Mouse (Mus musculus) frontal cortex, postnatal 36 days (tissue): ENCODE results near the gene Nfam1.

Source experiments
- DNase-seq, 2 experiments: peaks; one replicate each; pipeline ENCODE4 v3.0.0; 2022; ENCODE audit warnings: low spot score in 2 of 2

Nfam1 gene

DNA sequence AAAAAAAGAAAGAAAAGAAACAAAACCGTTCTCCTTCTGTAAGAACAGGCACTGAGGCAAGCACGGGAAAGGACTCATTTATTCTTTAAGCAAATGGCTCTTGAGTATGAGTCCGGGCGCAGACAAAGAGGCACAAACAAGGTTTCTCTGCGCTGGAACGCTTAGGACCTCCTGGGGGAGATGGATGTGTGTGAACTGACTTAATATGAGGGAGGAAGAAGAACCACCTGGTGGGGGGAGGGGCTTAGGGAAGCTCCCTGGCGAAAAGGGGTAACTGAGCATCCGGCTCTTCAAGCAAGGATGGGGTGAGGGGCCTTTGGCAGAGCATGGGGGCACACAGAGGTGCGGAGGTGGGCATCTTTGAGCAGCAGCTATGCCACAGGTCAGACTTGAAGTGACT is 40.2 kb downstream of the Nfam1 start:
- no peak for DNase-seq

DNA sequence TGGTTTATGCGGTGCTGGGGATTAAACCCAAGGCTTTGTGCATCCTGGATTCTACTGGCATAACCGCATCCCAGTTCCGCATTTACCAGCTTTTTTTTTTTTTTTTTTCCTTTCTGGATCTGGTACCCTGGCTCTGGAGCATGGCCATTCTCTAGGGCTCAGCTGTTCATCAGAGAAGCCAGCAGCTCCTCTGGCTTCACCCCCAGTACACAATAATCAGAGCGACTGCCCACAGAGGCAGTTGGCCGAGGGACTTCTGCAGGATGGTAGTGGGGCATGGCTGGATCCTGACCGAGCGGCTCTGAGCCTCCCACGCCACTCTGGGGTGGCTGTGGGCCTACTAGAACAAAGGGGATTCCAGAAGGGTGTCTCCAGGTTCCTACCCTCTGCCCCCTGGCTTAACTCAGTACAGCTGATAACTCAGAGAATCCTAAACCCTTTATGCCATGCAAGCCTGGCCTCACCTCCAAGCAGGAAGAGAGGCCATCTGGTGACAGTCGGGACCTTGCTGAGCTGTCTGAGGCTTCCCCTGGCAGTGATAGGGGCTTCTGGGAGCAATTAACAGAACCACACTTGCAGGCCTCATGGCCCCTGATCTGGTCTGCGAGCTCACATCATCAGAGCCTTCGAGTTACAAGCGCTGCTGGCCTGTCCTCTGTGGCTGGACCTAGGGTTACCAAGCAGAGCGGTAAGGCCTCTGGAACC is 40.9 kb downstream of the Nfam1 start:
- no peak for DNase-seq

DNA sequence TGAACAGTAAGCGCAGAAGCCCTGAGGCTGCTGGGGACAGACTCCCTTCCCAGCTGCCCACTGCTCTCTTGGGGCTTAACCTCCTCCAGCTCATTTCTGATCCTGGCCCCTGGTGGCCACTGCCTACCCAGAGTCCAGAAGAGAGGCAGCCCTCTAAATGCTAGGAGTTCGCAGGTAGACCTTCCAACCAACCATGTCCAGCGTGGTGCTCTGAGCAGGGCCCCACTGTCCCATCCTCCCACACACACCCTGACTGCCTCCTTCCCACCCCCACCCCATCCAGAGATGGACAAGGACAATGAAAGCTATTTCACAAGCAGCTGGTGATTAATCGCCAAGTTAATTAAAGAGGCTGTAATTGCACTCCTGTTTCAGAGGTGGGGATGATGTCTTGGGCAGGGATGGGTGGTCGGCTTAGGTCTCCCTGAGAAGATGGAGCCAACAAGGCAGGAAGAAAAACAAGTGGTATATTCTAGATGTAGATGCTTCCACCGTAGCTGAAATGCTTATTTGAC is 43.9 kb downstream of the Nfam1 start:
- DNase-seq, result no peak

DNA sequence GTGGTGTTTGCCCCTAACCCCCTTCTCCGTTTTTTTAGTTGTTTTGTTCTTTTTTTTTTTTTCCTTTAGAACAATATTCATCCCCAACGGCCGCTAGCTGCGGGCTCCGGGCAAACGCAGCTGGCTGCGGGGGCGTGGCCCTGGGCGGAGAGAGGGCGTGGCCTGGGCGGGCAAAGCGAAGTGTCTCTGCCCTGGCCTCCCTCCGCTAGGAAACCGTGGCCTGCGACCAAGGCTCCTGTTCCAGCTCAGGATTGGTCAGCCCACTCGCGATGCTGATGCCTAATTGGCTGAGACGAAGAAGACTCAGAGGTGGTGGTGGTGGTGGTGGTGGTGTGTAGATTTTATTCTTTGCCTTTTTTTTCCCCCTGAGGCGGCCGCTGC is 45.4 kb downstream of the Nfam1 start, which contains the start of gene Tcf20:
Gene Tcf20 (minus strand): TSS at position 141 of the 381 bp plus-strand sequence.
- DNase-seq, result peak; percentile 92 to 94

DNA sequence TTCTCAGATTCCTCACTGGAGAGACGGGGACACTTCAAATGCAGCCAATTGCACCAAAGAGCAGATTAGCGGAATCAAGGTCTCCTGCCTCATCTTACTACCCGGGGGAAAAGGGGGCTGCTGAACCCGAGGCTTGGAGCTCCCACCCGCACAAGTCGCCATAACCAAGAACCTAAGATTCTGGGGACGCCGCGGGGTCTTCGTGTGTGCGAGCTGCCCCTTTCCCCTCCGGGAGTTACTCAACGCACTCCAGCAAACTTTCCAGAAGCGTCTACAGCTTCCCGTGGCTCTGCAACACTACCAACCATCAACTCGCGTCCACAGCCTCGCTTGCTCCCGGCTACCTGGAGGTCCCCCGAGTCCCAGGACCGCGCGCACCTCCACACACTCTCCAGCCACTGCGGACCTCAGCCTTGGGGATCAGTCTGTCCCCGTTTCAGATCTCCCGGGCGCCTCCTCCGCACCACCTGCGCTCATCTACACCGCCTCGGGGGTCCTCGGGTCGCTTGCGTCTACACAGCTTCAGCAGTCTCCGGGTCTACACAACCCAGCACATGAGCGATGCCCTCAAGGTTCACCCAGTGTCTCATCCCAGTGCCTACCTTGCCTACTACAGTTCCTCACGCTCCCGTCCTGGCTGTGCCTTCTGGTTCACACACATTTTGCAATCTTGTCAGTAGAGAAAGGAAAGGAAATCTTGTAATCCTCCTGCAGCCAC is 45.9 kb downstream of the Nfam1 start:
- peak in 1 of 2 experiments; percentile 19 for DNase-seq

DNA sequence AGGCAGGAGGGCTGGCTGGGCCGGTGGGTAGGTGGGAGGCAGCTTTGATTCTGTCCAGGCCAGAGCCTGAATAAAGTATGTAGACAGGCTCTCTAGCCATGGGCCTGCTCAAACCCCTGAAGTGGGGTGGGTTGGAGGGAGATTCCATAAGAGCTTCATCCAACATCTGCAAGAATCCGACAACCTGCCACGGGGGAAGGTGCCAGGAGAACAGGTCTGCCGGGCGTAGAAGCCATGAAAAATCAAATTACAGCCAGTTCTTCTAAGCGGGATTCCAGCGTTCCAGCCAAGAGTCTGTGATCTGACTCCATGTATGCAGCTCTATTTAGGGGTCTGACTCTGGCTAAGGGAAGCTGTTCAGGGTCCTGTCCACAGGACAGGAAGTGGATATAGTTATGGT is 48.5 kb downstream of the Nfam1 start:
- DNase-seq, result no peak

DNA sequence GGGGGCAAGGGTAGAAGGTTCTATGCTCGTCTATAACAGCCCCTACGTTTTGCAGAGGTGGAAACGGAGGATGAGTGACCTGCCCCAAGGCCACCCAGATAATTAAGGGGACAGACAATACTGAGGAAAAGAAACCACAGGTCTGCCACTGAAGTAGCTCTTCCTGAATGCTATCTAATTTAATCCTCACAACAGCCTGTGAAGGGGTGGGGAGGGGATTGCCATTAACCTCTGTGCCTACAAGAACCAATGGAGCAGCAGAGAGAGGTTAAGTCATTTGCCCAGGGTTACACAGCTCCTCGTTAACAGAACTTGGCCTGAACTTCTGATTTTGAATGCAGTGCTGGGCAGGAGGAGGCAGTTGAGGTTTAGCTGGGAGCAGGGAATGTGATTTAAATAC is 49.0 kb downstream of the Nfam1 start:
- DNase-seq, result no peak

DNA sequence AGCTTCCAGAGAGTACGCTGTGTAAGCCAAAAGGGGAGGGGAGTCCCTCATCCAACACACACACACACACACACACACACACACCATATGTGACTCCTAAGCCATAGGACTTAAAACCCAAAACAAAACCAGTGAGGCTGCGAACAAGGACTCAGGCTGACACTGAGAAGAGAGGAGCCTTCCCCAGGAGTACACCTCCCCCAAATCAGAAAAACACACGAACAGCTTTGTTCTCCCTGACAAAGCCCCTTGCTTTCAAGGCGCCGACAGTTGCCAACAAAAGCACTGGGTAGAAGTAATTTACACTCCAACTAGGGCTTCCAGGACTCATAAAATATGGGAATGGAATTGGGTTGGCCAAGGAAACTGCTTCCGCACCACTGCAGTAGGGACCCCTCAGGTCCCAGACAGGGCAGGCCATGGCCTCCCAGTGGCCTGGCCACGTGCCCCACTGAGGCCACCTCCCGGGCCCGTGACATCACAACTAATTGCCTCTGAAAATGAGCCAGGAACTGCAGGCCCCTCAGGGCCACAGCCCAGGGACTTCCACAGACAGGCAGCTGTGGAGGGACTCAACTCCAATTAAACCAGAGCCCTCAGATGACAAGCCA is 49.6 kb downstream of the Nfam1 start:
- DNase-seq, result no peak

DNA sequence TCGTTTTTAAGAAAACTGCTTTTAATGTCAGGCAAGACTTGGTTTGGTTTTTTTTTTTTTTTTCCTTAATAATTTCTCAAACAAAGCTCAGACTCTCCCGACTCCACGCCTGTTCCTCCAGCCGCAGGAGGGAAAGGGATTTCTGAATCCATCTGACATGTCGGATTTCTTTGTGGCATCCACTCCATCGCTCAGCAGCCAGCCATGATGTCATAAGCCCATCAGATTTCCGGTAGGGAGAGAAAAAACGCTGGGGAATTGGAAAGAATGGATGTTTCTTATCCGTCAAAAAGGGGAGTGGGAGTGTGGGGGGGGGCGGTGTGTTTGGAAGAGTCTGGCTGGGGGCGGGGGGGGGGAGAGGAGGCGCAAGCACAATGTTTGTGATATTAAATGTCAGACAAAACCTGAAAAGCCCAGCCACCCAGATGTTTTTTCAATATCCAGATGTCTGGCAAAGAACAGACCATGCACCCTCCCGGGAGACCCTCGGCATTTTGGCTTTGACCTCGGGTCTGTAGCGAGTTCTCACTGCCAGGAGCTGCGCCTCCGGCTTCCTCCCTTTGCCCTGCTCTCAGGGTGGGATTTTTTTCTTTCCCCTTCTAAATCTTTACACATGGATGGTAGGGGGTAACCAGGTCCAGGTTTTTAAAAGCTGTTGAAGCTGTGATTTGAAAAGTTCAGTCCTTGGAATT is 50.2 kb downstream of the Nfam1 start:
- DNase-seq, result no peak

DNA sequence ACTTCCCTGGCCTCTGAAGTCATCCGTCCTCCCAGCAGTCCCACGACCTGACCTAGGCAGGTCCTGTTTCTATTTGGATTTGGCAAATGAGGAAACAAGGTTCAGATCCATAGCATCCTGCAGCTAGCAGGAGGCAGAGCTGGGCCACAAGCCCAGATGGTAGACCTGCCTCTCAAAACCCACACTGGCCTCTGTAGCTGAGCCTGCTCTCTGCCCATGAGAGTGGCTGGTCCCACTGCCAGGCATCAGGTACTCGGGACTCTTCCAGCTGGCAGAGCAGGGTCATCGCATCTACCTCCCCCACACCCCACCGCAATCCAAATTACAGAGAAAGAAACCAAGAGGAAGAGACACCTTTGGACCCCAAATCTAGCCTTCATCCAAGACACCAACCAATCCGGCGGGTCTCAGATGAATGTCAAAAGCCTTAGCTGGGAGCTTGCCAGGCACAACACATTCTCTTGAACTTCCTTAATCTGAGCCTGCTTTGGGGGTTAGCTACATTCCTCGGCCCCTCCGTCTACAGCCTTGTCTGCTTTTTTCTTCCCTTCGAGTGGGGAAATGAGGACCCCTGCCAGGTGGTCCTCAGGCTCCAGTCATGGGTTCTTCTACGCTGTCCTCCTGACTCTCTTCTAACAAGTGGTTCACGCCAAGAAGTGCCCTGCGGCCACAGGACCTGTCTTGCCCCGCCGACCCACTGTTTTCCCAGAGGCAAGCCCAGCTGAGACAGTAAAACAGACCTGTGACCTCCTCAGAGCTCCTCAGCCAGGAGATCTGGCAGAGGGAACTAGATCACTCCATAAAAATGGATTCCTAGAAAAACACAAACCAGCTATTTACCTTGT is 51.2 kb downstream of the Nfam1 start:
- DNase-seq, result no peak

DNA sequence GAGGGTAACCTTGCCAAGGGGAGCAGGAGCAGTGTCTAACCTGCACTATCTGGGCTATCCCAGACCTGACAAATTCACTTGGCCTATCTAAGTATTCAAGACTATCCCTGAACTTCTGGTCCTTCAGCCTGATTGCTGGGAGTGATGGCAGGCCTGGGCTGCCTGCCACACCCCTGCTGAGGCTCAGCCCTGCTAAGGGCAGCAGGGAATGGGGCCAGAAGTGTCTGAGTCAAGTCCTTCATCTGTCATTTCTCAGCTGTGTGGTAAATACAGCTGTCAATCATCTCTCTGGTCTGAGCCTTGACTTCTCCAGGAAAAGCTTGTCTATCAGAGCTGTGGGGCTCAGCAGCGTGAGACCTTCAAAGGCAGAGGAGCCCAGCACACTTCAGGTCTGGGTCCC is 53.6 kb downstream of the Nfam1 start:
- no peak for DNase-seq

DNA sequence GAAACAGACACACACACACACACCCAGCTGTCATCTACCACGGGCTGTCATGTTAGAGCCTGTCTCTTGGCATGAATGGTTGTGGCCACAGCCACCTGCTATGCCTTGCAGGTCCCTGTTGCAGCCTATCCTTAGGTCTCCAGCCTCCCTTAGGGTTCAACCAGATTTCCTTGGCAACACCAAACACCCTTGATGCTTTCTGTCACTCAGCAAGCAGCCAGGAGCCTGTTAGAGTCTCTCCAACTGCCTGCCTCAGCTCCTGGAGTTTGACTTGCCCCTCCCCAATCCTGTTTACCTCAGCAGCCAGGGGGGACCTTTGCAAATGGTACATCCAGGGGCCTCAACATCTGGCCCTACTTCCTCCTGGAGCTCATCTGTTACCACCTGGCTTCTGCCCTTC is 58.6 kb downstream of the Nfam1 start:
- no peak for DNase-seq

DNA sequence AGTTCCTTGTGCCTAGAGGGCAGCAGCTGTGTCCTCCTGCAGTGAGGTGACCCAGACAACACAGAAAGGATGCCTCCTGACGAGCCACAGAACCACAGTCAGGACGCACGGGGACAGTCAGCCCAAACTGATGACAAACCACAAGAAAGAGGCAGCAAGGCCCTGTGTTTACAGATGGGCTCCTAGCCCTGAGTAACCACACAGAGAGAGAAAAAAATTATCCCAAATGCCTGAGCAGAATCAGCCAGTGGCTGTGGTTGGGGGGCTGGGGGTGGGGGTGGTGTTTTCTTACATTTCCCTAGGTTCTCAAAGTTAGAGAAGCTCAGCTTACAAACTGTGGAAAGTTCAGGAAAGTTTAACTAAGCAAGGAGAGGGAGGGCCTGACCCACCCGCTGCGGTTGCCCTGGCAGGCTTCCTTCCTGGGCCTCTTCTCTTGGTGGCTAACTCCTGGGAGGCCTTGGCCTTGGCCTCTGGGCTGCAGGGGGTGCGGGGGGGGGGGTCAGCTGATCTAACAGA is 63.8 kb downstream of the Nfam1 start:
- no peak for DNase-seq

DNA sequence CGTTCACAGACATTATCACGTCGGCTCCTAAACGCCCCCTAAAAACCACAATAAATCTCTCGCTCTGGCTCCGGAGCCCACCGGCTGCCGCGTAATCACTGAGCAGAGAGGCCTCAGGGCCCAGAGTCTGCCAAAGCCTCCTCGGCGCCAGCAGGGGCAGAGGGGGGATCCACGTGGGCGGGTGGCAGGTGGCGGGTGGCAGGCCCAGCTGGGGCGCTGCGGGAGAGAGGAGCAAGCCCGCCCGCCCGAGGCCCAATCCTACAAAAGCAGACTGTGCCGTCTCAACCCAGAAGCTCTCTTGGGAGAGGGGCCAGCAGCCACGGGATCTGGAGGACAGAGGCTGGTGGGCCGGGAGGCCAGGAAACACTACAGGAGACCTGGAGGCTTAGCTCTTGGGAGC is 64.7 kb downstream of the Nfam1 start:
- no peak for DNase-seq

DNA sequence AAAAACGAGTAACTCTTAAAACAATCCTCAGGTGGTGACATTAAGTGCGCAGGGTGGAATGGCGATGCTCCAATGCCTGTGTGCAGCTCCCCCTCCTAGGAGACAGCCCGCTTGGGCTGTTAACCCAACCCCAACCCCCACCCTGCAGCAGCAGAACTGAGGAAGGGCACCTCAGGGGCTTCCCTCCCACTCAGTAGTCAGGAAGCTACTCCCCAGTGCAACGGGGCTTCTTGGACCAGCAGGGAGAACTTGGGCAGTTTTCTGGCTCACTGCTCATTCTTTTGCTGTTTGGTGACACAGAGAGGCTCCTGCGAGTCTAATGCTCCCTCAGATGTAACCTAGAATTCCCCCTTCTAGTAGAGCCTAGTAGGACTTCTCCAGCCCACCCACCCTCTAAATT is 65.2 kb downstream of the Nfam1 start:
- DNase-seq, result no peak

DNA sequence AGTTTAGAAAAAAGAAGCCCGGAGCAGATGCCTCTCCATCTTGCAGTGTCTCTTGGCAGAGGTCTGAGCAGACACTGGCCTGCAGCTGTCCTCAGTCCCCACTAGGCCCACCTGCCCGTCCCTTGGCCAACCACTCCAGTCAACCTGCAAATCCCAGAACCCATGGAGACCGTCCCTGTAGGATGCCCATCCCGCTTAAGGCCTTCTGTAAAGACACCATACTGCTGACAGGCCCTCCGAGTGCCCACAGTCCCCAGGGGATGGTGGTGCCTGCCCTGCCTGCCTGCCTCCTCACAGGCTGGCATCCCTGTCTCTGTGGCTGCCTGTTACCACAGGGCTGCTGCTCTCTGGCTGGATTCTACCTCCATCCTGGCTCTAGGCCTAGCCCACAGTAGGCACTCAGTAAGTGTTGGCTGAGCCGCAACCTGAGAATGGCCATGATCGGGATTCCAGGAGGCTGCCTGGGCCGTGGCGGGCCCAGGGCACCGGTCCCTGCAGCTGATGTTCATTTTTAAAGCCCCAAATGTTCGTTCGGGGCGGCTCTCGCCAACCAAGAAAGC is 68.8 kb downstream of the Nfam1 start:
- no peak for DNase-seq

DNA sequence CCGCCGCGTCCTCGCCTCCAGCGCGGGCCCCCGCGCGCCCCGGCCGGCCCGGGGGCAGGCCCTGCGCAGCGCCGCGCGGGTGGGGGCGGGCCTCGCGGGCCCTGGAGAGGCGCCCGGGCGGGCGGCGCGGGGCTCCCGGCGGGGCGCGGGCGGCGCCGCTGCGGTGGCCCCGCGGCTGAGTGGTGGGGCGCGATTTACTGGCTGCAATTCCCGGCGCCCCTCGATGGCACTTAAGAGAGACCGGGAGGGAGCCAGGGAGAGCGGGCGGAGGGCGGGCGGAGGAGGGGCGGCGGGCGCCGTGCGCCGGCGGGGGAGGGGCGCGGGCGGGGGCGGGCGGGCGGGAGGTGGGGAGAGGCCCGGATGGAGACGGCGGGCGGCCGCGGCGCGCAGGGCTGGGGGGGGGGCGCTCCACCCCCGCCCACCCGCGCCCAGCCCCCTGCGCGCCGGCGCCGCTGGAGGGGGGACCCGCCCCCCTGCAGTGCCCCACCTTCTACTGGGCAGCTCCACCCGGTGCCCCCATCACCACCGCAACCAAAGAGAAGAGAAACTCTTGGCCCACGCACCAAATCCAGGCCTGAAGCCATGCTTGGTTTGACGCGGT is 69.5 kb downstream of the Nfam1 start:
- no peak for DNase-seq

DNA sequence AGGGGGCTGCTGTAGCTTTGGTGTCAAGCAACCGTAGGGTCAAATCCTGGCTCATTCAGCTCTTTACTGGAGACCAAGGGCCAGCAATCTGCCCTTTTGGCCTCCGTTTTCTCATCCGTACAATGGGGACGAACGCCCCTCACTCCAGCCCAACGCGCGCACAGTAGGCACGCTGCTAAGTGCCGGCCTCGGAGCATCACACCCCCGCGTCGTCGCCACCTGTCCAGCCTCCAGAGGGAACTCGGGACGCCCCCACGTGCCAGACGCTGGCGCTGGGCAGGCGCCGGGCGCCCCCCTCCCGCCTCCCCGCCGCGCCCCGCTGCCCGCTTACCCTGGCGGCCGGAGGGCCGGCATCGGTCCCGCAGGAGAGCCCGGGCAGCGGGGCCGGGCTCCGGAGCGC is 70.0 kb downstream of the Nfam1 start:
- DNase-seq, result no peak

DNA sequence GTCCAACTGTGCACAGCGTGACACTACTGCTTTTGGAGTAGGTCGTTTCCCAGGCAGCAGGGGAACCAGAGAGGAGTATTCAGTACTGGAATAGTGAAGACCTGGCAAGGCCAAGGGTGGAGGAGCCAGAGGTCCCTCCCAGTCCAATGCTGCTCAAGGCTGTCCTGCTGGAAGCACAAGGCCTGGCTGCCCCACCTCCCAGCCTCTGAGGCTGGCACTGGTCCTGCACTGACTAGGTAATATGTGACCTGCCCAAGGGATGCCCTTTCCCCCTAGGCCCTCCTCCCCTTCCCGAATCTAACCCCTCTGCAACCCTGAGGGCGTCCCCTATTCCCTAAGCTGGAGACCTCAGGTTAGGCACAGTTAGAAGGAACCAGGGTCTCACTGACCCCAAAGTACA is 70.6 kb downstream of the Nfam1 start:
- DNase-seq, result no peak

DNA sequence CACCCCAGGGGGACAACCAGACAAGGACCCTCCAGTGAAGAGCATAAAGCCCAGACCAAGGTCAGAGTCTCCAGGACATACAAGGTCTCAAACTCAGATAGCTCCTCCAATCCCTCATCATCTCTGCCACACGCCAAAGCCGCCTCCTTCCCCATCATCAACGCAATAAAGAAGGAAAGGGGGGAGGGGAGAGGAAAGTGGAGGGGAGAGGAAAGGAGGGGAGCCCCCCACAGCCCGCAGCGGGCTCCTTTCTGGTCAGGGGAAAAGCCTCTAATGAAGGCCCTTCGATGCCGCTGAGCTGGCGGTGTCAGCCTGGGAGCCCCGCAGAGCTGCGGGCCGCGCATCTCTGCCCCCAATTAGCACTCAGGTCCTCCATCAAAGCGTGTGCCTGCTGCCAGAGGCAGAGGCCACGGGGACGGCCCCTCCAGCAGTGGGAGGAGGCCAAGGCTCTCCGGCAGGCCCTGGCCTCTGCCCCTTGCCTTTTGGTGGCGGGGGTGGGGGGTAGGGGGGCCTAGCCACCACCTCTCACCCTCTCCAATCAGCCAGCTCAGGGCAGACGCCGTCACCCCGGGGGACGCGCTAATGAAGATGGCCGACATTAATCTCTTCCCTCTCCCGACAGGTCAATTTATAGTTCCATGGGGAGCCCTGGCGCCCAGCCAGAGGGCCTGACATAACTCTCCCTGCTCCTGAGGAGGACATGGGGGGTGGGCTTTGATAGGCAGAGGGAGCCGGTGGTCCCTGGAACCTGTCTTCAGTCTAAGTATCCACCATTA is 72.1 kb downstream of the Nfam1 start:
- no peak for DNase-seq
